Mouse (Mus musculus): ENCODE results near the gene Mrap. TPM values are rescaled to one million over a fixed set of nuclear protein-coding genes. Genes with fewer than 3 reads are reported as not detected.

The Mrap gene
- total RNA-seq (2021) = 391 and 677 TPM in 2 replicates
- long read RNA-seq, transcript Mrap-201 (3 exons, 1,001 nt) = major isoform, 115 of 148 reads
- long read RNA-seq, partial matches to known transcripts = 14 of 148 reads
- long read RNA-seq, other reads (novel, unspliced or antisense) = 15 of 148 reads

DNA sequence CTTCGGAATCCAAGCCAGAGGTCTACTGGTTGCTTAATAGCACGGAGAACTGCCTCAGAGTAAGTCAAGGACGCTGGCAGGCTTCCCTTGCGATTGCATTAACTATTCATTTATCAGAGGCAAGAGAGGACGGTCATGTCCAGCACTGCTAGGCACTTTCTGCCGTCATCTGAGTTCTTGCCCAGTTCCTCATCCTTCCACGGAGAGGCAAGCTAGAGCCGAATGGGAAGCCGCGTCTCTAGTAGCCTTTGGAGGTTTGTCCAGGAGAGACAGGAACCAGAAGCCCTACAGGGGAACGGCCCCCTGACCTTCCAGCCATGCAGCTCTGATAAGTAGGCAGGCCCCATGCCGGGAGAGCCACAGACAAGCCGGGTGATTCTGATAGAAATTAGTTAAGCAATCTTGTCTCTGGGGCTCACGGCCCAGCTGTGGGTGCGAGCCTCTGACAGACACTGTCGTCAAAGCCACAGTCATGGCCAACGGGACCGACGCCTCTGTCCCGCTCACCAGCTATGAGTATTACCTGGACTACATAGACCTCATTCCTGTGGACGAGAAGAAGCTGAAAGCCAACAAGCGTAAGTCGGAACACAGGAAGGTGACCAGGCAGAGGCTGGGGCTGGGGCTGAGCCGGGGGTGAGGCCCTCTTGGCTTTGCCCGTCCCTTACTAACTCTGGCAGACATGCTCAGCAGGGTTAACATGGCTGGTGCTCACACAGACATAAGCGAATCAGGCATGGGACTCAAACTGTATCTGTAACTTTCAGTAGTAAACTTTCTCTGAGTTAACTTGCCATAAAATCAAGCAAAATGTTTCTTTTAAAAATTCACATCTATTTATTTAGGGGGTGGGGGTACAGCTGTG, at the start of gene Mrap:
Gene Mrap (plus strand): TSS at position 116 of the 865 bp plus-strand sequence.
- peak; percentile 88 for DNase-seq

DNA sequence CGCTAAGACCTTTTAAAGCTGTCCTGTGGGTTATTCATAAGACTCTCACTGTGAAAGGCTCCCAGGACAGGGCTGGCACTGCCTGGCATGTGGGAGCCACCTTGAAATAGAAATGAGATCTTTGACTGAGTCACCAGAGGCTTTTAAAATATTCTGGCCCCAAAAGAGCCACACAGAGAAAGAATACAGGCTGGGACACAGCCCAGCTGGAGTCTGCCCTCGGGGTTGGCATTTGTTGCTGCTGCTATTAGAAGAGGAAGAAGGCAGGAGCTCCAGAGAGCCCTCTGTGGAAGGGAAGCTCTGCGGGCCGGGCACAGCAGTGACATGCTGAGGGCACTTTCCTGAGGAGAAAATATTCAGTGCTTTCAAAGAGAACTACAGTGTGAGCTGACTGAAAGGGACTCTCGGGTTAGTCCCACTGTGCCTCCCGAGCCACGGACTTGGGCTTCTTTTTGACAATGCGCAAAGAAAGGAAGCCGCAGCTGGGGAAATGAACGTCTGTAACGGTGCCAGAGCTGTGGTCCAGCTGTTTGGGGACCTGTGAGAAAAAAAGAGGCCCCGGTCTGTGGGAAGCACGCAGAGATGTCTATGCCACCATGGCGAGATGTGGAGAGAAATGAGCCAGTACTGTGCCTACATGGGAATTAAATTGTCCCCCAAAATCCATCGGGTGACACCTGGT, 45.2 kb upstream of the Mrap start:
- peak; percentile 20 for DNase-seq

DNA sequence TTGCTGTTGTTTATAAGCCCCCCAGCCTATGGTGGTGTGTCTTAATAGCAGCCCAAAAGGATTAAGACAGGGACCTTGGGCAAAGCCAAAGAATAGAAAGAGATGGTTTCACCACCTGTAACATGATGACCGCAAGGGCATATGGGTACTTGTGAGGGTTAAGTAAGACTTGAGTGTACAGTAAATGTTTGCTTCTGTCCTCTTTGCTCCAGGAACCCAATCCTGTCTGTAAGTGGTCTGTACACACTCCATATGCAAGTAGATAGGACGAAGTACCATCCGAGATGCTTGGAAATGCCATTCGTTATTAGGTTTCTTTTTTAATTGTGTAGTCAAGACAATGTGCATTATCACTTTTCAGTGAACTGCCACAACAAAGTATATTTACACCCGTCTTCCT, 44.4 kb upstream of the Mrap start:
- no peak for DNase-seq

DNA sequence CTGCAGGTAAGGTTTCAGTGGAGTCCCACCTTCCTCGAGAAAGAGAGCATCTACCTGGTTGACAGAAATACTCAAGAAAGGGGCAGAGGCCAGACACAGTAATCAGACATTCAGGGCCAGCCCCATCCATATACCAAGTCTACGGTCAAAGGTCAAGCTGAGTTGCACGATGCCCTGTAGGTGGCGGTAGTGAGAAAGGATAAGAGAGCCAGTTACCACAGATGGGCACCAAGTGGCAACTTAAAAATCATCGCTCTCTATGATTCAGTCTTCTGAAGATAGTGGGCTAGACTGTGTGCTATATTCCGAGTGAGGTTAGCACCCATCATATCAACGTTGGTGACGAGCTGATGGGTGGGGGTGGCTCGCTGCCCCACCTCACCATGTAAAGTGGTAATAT, 43.3 kb upstream of the Mrap start:
- DNase-seq = peak; percentile 27

DNA sequence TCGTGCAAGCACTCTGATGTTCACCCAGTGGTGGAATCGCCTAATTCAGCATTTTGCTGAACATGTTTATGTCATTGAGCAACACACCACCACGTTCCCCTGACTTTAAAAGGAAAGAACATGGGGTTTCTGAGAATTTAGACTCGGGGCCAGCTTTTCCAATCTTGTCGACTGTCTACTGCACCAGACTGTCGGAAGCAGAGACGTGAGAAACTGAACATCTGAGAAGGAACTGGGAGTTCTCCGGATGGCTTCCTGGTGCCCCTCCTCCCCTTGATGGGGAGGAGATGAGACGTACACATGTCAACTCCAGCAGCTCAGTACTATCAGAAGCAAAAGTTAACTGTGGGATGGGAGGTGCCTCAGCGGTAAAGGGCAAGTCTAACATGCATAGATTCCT, 42.9 kb upstream of the Mrap start:
- no peak for DNase-seq

DNA sequence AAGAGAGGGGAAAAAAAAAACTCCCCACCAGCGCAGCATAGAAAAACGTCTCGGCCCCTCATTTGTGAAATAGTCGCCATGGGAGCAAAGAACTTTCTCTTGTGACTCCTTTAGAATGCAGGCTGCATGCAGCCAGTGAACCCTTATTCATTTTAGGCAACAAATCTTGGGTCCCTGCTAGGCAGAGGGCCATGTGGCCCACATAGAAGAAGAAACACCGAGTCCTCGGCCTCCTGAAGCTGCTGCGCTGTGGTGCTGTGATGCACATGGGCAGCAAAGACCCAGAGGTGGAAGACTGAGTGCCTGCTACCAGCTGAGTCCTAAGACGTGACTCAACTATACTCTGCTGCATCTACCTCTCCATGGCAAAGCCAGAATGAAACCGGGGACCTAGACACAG, 41.7 kb upstream of the Mrap start:
- DNase-seq = no peak

DNA sequence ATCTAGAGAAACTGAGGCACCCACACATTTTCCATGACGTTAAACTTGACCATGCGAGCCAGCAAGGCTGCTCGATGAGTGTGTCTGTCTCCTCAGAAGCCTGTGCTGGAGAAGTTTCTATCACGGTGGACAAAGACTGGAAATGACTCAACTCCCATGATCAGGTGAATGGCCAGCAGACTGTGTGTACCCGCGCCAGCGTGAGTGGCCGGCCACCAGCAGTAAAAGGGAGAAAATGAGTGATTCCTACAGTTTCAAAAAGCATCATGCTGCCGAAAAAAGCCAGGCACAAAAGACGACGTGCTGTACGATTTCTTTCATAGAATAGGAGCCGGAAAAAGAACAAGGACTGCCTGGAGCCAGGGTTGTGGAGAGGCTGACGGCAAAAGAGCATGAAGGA, 38.6 kb upstream of the Mrap start:
- DNase-seq = no peak

DNA sequence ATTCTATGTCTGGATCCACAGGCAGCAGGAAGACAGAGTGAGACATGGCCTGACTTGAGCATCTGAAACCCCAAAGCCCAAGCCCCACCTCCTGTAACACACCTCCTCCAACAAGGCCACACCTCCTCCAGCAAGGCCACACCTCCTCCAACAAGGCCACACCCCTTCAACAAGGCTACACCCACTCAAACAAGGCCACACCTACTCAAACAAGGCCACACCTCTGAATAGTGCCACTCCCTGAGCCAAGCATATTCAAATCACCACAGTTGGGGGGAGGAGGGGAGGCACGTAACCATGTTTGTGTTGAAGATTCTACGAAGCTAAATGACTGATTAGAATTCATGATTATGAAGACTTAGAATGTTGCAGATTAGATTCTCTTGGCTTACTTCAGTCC, 36.5 kb upstream of the Mrap start:
- no peak for DNase-seq

DNA sequence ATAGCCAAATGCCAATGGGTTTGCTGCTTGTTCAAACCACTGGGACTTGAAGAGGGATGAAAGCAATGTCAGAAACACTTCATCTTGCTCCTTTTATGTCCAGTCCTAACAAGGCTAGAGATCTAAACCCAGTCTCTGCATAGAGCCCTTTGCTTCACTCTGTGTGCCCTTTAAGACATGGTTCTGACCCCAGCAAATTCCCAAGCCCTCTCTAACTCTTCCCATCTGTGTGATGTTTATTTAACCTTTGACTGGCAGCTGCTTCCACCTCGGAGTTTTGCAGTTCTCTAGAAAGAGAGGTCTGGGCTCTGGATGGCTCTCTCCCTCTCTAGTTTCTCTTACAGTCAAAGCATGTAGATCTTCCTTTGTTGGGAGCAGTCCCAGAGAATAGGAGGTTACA, 34.4 kb upstream of the Mrap start:
- DNase-seq = no peak

DNA sequence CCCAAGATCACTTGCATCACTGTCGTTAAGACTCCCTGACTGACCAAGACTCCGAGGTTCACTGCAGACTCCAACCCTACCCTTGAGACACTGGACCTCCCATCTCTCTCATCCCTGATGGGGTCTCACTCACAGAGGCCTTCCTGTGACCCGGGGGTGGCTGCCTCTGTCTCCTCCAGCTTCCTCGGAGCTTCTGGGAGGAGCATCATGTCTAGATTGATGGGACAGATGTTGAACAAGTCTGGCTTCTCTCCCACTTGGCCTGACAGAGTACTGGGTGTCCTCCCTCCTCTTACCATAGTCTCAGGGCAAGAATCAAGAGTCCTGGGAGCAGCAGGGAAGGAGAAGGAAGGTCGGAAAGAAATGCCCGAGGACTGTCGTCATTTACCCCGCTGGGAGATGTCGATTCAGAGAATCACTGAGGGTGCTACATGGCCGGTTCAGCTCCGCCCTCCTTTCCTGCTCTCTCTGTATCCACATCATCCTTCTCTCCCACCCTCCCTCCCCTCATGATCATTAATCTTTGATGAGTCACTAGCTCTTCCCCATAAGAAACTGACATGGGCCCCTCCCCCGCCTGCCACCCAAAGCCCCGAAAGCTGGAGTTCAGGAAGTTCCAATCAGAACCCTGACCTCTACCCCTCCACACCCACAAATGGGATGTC, 33.7 kb upstream of the Mrap start:
- peak; percentile 15 for DNase-seq

DNA sequence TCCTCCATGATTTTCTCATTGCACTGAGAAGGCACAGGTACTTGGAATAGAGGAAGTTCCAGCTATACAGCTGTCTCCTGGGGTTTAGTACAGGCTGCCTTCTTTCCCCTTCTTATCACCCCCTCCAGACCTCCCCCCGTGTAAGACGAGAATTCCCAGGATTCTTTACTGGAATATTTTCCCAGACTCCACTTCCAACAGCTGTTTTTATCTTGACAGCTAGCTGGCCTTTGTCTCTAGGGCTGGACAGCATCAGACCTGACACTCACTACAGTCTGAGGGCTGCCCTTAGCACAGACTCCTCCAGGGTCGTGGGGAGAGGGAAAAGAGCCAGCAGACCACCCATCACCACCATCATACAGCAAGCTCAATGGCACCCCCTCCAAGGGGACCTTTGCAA, 31.7 kb upstream of the Mrap start:
- DNase-seq = no peak

DNA sequence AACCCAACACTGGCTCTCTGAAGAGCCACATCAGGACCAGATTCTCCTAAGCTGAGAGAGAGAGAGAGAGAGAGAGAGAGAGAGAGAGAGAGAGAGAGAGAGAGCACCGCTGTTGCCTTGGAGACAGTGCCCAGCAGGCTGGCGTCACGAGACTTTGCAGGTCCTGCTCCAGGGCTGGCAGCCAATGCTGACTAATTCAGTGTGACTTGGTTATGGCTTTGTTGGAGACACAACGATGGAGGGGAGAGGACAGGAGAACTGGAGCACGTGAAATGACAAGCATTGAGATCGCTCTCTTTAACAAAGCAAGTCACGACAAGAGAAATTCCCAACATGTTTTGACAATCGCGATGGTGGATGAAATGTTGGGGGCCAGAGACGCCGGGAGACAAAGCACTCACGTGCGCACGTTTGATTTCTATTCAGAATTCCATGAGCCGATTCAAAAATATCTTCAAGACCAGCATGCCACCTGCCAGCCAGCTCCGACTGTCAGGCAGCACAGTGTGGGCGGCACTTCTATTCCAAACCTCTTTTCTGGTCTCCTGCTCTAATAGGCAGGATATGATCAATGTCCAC, 28.2 kb upstream of the Mrap start:
- DNase-seq = peak; percentile 79

DNA sequence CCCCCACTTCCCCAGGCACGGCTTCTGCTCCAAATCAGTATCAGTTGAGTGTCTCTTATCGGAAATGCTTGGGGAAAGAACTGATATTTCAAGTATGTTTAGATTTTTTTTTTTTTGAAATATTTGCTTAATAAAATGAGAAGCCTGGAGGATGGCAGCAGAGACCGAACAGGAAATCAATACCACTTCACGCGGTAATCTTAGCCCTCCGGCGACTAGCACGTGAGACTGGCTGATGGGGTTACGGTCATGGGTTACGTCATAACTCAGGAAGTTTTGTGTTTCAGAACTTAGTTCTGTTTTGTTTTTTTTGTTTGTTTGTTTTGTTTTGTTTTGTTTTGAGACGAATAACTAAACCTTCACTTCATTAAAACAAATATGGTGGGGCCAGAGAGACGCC, 27.7 kb upstream of the Mrap start:
- DNase-seq = no peak

DNA sequence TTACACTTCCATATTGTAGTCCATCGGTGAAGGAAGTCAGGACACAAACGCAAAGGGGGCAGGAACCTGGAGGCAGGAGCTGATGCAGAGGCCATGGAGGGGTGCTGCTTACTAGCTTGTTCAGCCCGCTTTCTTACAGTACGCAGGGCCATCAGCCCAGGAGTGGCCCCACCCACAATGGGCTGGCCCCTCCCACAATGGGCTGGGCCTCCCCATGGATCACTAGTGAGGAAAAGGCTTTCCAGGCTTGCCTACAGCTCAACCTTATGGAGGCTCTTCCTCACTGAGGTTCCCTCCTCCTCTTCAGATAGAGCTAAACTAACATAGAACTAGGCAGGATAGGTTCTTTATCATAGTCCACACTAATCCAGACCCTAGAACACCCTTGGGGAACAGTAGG, 14.0 kb upstream of the Mrap start:
- no peak for DNase-seq

DNA sequence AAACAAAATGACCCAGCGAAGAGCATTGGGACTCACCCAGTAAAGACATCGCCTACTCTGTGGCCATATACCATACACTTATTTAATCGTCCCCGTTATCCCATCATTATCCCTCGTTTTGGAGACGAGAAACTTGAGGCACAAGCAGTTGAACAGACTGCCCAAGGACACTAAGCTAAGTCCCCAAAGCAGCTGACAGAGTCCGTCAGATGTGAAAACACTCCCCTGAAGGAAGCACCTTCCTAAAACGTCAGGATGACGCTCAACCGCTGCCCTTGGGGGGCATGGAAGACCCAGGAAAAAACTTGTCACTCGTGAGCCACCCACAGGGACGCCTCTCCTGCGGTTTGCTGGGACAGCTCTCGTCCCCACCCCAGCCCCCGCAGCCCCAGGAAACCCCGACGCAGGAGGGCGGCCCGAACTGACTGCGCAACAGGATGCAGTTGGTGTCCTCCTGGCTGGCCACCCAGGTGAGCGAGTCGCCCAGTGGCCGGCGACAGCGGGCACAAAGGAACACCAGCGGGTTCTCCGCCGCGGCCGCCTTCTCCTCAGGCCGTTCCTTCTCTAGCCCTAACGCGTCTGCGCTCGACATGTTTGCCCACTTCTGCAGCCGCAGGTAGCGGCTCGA, 11.3 kb upstream of the Mrap start:
- DNase-seq = no peak

DNA sequence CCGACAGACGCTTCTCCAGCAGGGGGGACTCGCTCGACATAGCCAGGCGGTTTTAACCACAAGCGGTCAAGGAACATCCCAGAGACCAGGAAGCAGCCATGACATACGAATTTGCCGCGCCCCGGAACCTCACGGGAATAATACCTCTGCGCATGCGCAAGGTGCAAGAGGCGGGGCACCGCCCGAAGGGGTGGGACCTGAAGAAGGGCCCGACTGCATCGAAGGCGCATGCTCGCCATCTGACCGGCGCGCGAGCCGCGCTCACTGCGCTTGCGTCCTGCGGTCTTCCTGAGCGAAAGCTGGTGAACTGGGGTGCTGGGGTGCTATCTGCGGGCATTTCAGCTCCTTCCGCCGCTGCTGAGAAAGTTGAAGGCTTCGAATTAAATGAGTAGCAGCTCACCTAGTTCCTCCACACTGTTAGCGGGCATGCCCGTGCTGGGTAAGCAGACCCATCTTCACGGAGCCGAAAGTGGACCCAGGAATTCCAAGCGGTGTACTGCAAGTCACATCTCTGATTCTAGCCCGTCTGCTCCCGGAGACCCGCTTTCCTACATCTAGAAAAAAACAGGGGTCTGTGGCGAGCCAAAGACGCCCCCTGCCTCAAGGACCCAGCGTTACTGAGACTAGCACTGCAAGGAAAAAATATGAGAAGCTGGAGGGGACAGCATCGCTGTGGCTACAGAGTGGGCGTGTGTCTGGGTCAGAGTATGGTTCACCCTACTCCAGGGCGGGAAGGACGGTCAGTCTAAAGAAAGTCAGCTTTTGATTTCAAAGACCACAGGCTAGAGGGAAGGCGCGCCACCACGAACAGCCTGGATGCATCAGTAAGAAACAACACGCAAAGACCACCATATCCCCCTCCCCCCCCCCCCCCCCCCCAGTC, 10.5 kb upstream of the Mrap start, which contains the start of gene Mis18a:
Gene Mis18a (minus strand): TSS at position 172 of the 883 bp plus-strand sequence.
- peak; percentile 98 for DNase-seq

DNA sequence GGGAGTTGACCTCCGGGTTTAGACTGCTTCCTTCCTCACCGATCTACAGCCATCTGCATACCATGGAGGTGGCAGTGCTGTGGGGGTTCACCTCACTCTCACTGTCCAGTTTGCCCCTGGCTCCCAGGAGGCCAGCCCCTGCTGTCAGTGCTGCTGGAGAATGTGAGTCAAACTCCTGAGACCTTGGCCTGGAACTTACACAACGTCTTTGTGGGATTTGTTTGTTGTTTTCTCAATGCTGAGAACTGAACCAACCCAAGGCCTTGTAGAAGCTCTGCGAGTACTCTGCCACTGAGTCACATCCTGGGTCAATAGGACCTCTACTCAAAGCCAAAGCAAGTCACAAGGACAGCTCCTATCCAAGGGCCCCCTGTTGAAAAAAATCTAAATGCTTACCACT, 2.4 kb upstream of the Mrap start:
- peak; percentile 65 for DNase-seq

DNA sequence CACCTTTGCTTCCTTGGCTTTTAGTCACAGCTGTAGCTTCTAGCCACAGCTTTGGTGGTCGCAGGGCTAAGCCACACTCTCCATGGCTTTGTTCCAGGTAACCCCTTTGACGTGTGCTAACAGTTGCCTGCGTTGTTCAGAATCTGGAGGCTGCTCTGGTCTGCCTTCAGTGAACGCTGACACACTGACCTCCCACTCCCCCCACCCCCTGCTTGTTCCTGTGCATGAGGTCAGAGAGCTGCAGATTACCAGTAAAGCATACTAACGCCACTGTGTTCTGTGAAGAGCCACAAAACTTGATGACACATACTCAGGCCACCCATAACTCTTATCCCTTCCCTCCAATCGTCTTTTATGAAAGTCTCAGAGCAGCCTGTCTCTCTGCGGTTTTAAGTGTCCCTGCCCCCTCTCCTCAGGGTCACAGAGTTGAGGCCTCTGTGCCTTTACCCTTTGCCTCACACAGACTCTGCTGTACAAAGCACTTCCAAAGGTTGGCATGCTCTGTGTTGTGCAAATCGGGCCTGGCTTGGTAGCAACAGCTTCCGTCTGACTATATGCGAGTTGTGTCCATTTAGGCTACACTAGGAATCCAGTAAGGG, 1.2 kb upstream of the Mrap start:
- DNase-seq = peak; percentile 69

DNA sequence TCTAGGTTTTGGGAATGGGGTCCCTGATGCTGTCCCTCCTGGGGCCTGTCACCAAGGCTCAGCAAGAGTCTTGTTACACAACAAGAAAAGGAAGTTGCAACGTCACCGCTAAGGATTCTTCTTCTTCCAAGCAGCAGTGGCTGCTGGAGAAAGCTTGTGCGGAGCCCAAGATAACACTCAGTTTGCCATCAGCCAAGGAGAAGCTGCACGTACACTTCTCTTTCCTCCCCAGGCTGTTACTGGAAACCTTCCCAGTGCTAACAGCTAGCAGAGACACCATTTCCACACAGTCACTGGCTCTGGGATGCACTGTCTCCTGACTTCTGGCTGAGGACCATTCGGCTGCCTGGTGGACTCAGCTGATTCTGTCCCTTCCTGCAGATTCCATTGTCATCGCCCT, 9.1 kb downstream of the Mrap start:
- no peak for DNase-seq

DNA sequence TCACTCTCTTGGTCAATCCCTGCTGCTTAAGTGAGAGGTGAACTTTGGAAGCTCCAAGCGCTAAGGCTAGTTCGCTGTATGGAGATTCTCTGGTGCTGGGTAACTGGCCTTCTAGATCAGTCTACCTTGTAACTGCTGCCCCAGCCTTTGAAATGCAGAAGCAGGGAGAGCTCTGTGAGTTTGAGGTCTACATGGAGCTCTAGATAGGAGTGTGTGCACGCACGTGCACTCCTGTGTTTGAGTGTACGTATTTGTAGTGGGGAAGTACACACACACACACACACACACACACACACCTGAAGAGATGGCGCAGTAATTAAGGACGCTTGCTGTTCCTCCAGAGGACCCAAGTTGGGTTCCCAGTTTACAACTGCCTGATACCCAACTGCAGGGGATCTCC, 10.2 kb downstream of the Mrap start:
- no peak for DNase-seq

All from adrenal gland, postnatal 25 days (tissue).